Mouse (Mus musculus) thymus, adult 2 months (tissue): ENCODE measurements at regions not wholly inside any gene's neighbourhood (a gene's known extent, or its start where the extent isn't known, plus 50 kb on each side); places are given as distances from the start of the nearest gene placed in this dataset.

Experiments
- DNase-seq: peaks from one replicate; pipeline ENCODE4 v3.0.0; 2021
- H3K27ac ChIP-seq: fragments of 200-500 bp; 2 replicates; pipeline ENCODE4 v1.5.1; 2012; ENCODE audit warnings: low read length, control low read depth; ENCODE audit not compliant: control insufficient read depth, insufficient read depth
- H3K27me3 ChIP-seq: fragments of 200-500 bp; 2 replicates; pipeline ENCODE4 v1.6.1; 2012; ENCODE audit warnings: mild to moderate bottlenecking, low read length, moderate library complexity, mixed read lengths; ENCODE audit not compliant: control insufficient read depth, insufficient read depth
- H3K36me3 ChIP-seq: fragments of 200-500 bp; 2 replicates; pipeline ENCODE4 v1.6.1; 2012; ENCODE audit warnings: mild to moderate bottlenecking, low read length, moderate library complexity; ENCODE audit not compliant: control insufficient read depth, insufficient read depth
- H3K4me1 ChIP-seq: fragments of 200-500 bp; replicated peaks from 2 replicates; pipeline ENCODE4 v1.6.1; 2012; ENCODE audit warnings: low read length; ENCODE audit not compliant: control insufficient read depth, insufficient read depth
- H3K4me3 ChIP-seq: fragments of 200-500 bp; 2 replicates; pipeline ENCODE4 v1.5.1; 2012; ENCODE audit warnings: mild to moderate bottlenecking, low read length, control low read depth, moderate library complexity; ENCODE audit not compliant: control insufficient read depth, insufficient read depth
- CTCF ChIP-seq: fragments of 200-500 bp; IDR thresholded peaks from 2 replicates; pipeline ENCODE4 v1.5.1; 2012; ENCODE audit warnings: mild to moderate bottlenecking, control low read depth, low read length, moderate library complexity, borderline replicate concordance; ENCODE audit not compliant: control insufficient read depth, poor library complexity, insufficient read depth; ENCODE audit errors: extremely low read depth
- POLR2A ChIP-seq: fragments of 200-500 bp; IDR thresholded peaks from 2 replicates; pipeline ENCODE4 v1.6.1; 2012; ENCODE audit warnings: mild to moderate bottlenecking, low read length, control low read depth, moderate library complexity; ENCODE audit not compliant: control insufficient read depth, poor library complexity, insufficient read depth; ENCODE audit errors: extremely low read depth
- WGBS: fragments of 180-500 bp; shearing (Covaris S2); methylation state at CpG from one replicate; pipeline ENCODE4 v1.1.7; 2018; 5-methylcytosine and 5-hydroxymethylcytosine counted together

- no peak for DNase-seq
- no peaks in the 10 kb centered on the region for H3K27me3 ChIP-seq
- TF ChIP-seq POLR2A (no peak), CTCF (no peak)
- H3K4me1 ChIP-seq, result no peaks in the 10 kb centered on the region
- 94% methylated on average over 2 of the region's 2 CpGs for WGBS
- no peaks in the 10 kb centered on the region for H3K36me3 ChIP-seq
- no peak overlapping the region for H3K27ac ChIP-seq
- H3K4me3 ChIP-seq, result no peak overlapping the region
Measured at GRCm38 (mm10) chr15:67228633-67229032, 727.9 kb upstream of the Lrrc6 start.

GRCm38 (mm10) chr15:67227456-67228164, 726.9 kb upstream of the Lrrc6 start:
- TF ChIP-seq POLR2A (no peak), CTCF (no peak)
- H3K27me3 ChIP-seq, result no peaks in the 10 kb centered on the region
- 78% methylated on average over 7 of the region's 7 CpGs for WGBS
- no peaks in the 10 kb centered on the region for H3K36me3 ChIP-seq
- no peaks in the 10 kb centered on the region for H3K4me1 ChIP-seq
- no peak for DNase-seq
- no peak overlapping the region for H3K4me3 ChIP-seq
- no peak overlapping the region for H3K27ac ChIP-seq

- H3K4me3 ChIP-seq, result no peak overlapping the region
- H3K4me1 ChIP-seq, result no peaks in the 10 kb centered on the region
- no peak for TF ChIP-seq POLR2A
- TF ChIP-seq CTCF, result no peak
- H3K27ac ChIP-seq, result no peak overlapping the region
- 89% methylated on average over 9 of the region's 9 CpGs for WGBS
- no peaks in the 10 kb centered on the region for H3K27me3 ChIP-seq
- no peaks in the 10 kb centered on the region for H3K36me3 ChIP-seq
- DNase-seq, result no peak
Measured at GRCm38 (mm10) chr15:67226900-67227299, 726.2 kb upstream of the Lrrc6 start.
